Mouse (Mus musculus) bone marrow macrophage, adult 2 months (primary cell): ENCODE data around the gene Tmtc4.

Experiments used
- CTCF ChIP-seq: IDR thresholded peaks from 2 replicates; pipeline ENCODE4 v1.5.1; 2012; ENCODE audit warnings: low read depth, mild to moderate bottlenecking, low read length, moderate library complexity
- POLR2A ChIP-seq: IDR thresholded peaks from 2 replicates; pipeline ENCODE4 v1.6.1; 2012; ENCODE audit warnings: mild to moderate bottlenecking, low read depth, low read length, borderline replicate concordance

DNA sequence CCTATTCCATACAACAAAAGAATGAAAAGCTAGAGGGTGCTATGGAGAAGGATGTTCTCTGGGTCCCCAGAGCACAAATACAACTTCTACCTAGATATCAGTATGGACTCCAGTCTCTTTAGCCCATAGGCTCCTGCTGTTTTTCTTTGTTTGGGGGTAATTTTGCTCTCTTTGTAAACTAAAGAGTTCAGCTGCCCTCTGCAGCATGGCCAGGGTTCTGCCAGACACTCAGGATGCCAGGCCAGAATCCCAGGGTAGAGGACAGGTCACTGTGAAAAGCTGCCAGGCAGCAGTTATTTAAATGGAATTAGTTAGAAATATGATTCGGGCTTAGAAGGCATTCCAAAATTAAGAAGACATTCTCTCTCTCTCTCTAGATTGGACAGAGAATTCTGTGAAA is 47.4 kb downstream of the Tmtc4 start:
- TF ChIP-seq POLR2A (no peak), CTCF (no peak)
